Mouse (Mus musculus) monocyte, adult 5-6 weeks (primary cell): ENCODE results near the gene Abl2. TPM values are rescaled to one million over a fixed set of nuclear protein-coding genes. Genes with fewer than 3 reads are reported as not detected.
"Not testable (repeated sequence)": the region's sequence is repeated elsewhere in the genome, so short reads cannot be mapped to it uniquely, and the experiment has no call there.

Experiments
- ATAC-seq: fragments of 153-309, 156-312 bp; replicated peaks from 2 replicates; pipeline ENCODE4 v1.8.0; 2017; ENCODE audit warnings: mild to moderate bottlenecking; ENCODE audit not compliant: low TSS enrichment, insufficient number of reproducible peaks, severe bottlenecking, poor library complexity, low FRiP score
- total RNA-seq: library from RNA; stranded (forward); fragments of 200-1000, 200-491, 200-594 nt; gene quantifications from 3 replicates; pipeline ENCODE4 v1.2.3, GENCODE M21; 2017

Abl2 gene
- 17.1 to 22.4 TPM (median 18.6 TPM) in 3 replicates for total RNA-seq

DNA sequence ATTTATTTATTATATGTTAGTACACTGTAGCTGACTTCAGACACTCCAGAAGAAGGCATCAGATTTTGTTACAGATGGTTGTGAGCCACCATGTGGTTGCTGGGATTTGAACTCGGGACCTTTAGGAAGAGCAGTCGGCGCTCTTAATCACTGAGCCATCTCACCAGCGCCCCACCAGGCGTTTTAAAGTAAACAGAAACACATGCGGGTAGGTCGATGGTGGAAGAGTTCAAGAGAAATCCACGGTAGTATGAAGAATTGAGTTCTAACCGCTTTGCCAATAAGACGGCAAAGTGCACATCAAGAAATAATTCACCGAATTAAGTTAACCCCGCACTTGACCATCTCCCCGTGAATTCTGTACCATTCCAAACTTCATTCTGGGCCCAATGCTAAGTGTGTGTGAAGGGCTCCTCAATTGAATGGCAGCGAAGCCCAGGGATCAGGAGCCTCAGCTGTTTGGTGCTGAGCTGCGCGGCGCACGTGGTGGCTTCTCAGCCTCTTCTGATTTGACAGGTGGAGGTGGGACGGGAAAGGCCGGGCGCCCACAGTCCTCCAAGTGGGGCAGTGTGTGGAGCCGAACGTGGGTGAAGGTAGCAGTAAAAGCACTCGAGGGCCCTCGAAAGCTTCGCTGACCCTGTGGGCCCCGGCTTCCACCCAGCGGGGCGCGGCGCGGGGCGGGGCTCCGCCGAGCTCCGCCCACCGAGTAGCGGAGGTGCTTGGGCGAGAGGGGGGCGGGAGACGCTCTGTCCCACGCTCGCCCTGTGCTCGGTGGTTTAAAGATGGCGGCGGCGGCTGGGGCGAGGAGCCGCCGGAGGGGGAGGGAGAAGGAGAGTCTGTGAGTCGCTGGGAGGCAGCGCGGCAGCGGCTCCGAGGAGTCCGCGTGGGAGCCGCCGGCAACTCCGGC lies at the start of gene Abl2:
Abl2 (plus strand) TSS at position 763 of the 907 bp plus-strand sequence.
- ATAC-seq = peak; percentile 95

DNA sequence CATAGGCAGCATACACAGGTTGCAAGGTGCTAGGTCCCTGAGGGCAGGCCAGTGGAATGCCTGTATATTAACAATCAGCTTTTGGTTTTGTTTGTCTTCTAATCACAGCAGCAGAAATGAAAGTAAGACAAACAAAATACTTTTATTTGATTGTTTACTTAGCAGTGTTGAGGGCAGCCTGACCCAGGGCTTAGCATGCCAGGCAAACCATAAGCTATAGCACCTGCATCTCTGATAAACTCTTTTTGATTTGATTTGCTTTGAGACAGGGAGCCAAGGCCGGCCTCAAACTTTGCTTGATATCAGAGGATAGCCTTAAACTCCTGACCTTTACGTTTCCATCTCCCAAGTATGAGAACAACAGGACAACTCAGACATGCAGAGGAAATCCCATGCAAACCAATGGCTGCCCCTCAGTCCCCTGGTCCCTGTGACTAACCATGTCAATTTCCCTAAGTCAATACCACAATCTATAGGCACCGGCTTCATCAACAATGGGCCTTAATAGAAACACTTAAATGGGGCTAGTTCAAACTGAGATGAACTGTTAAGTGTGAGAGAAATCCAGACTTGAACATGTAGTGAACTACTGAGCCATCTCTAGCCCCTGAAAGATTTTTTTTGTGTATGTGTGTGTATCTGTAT lies 38.3 kb upstream of the Abl2 start:
- no peak for ATAC-seq

DNA sequence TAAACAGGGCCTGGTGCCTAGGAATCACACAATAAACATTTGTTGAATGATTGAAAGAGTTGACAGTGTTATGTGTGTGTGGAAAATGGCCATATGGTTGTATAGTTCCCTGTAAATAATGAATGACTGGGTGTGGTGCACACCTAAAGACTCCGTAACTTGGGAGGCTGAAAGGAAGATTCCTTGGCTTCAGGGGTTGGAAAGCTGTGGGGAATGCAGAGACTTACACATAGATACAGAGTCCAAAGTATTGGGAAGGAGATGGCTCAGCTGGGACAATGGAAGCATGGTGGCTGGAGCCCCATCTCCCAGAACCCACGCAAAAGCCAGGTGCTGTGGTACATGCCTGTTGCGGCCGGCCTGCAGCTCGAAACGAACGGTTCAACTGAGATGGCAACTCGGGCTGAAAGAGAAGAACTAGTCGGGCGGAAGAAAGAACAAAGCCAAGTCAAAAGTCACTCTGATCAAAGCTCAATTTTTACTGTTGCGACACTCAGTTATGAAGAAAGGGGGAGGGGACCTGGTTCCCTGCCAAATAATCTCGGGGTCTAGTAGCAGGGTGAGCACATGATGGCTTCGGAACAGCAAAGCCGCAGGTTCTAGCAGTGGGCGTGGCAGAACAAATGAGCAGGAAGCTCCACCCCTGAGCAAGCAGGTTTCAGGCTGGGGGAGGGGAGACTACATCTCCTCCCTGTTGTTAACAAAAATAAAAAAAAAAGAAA lies 36.6 kb upstream of the Abl2 start:
- no peak for ATAC-seq

DNA sequence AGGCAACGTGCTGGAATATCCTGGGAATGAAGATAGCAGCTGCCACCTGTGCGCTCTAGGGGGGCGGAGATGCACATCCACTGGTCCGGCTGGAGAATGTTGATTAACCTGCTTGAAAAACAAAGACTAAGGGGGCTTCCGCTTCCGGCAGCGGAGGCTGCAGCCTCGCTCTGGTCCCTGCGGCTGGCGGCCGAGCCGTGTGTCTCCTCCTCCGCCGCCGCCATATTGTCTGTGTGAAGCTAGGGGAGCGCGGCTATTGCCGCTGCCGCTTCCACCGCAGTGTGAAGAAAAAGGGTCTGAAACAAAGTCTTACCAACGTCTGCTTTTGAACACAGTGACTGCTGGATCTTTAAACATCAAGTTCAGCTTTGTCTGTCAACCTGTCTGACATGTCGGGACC lies 34.7 kb upstream of the Abl2 start, which contains the start of gene Gm10031:
Gm10031 (plus strand) TSS at position 171 of the 400 bp plus-strand sequence.
- peak; percentile 90 for ATAC-seq

DNA sequence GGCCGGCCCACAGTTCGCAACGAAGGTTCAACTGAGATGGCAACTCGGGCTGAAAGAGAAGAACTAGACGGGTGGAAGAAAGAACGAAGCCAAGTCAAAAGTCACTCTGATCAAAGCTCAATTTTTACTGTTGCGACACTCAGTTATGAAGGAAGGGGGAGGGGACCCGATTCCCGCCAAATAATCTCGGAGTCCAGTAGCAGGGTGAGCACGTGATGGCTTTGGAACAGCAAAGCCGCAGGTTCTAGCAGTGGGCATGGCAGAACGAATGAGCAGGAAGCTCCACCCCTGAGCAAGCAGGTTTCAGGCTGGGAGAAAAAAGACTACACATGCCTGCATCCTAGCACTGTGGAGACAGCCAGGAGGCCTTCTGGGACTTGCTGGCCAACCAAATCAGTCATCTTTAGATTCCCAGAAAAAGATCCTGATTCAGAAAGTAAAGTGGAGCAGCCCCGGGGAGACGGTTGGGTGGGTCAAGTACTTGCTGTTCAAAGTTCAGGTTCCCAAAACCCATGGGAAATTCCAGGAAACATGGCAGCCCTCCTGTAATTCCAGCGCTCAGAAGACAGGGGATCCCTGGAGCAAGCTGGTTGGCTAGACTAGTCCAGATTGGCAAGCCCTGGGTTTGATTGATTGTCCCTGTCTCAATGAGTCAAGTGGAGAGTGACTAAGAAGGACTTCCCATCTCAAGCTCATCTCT lies 26.0 kb upstream of the Abl2 start:
- ATAC-seq = not testable (repeated sequence)

DNA sequence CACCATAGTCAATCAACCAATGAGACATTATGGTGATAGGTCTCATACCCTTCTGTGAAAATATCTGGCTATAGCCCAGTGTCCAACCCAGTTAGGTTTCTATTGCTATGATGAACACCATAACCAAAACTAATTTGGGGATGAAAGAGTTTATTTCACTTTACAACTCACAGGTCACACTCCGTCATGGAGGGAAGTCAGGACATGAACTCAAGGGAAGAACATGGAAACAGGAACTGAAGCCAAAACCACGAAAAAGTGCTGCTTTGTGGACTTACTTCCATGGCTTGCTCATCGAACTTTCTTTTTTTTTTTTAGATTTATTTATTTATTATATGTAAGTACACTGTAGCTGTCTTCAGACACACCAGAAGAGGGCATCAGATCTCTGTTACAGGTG lies 25.1 kb upstream of the Abl2 start:
- no peak for ATAC-seq

DNA sequence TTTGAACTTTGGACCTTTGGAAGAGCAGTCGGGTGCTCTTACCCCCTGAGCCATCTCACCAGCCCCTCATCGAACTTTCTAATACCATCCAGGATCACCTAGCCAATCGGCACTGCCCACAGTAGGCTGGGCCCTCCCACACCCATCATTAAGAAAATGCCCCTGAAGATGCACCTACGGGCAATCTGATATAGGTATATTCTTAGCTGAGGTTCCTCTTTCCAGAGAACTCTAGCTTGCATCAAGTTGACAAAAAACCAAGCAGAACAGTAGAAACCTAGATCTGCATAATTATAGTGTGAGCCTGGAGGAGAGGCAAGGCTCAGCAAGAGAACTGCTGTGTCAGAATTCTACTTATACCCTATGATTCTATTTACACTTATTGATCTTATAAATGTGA lies 24.7 kb upstream of the Abl2 start:
- no peak for ATAC-seq

DNA sequence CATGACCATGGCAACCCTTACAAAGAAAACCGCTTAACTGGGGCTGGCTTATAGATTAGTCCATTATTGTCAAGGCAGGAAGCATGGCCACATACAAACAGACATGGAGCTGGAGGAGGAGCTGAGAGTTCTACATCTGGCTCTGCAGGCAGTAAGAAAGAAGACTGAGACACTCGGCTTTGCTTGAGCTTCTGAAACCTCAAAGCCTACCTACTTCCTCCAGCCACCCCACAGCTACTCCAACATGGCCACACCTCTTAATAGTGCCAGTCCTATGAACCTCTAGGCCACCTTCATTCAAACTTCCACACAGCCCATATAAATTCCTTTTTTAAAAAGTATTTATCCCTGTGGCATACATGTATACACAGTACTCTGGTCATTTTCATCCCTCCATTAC lies 21.6 kb upstream of the Abl2 start:
- no peak for ATAC-seq

DNA sequence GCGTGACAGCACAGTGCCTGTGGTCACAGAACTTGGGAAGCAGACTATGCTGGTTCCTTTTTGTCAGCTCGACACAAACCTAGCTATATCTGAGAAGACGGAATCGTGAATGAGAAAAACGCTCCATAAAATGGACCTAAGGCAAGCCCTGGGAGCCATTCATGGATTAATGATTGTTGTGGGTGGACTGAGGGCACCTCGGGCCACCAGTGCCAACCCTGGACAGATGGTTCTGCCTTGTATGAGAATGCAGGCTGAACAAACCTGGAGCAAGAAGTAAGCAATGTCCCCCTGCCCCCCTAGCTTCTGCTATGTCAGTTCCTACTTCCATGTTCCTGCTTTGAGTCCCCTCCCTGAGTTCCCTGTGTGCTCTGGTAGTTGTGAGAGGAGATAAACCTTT lies 20.9 kb upstream of the Abl2 start:
- no peak for ATAC-seq

DNA sequence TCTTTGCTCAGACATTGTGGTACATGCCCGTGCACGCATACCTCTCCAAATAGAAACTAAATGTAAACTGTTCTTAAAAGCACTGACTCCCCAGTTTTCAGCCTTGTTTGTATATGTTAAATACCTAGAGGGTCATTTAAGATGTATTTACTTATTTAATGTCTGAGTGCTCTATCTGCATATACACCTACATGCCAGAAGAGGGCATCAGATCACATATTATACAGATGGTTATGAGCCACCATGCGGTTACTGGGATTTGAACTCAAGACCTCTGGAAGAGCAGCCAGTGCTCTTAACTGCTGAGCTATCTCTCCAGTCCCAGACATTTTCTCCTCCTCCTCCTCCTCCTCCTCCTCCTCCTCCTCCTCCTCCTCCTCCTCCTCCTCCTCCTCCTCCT lies 20.2 kb upstream of the Abl2 start:
- ATAC-seq = no peak

DNA sequence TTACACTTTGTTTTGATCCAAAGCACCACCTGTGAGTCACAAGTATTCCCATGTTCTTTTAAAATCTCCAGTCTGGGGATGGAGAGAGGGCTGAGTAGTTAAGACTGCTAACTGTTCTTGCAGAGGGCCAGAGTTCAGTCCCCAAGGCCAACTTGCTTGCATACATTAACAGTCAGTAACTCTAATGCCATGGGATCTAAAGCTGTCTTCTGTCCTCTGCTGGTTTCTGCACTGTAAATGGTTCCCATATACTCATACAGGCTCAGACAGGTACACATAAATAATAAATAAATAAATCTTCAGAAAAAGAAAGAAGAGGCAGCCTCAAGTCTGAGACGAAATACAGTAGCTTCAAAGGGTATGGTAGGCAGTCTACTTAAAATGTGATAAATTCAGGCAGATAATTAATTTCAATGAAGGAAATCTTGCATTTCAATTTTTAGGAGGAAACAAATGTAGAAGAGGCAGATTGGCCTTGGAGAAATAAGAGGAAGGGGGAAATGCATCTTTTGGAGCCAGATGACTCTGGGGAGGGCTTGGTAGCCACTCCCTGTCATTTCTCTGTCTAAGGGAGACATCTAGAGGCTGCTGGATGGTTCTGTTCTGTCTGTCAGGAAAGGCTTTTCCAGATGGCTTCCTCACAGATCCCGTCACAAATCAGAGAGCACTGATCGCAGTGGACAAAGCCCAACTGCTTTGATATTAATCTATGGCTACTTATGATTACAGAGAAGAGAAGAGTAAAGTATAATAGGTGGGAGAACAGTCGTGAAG lies 18.6 kb upstream of the Abl2 start:
- no peak for ATAC-seq

DNA sequence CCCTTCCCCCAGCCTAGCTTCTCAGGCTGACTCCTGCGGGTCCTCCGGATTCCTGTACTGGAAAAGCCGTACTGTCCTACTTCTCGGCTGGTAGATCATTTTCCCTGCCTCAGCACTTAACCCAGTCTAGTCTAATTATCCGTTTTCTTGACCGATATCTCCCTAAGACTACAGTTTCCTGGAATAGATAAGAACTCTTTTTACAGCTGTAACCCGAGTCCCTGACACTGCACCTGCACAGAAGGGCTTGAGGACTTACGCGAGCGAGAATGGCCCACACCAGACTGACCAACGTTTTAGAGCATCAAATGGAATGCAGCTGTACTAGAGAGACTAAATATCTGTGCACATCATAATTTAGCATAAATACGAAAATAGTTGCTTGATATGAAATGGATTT lies 14.6 kb upstream of the Abl2 start:
- ATAC-seq = no peak

DNA sequence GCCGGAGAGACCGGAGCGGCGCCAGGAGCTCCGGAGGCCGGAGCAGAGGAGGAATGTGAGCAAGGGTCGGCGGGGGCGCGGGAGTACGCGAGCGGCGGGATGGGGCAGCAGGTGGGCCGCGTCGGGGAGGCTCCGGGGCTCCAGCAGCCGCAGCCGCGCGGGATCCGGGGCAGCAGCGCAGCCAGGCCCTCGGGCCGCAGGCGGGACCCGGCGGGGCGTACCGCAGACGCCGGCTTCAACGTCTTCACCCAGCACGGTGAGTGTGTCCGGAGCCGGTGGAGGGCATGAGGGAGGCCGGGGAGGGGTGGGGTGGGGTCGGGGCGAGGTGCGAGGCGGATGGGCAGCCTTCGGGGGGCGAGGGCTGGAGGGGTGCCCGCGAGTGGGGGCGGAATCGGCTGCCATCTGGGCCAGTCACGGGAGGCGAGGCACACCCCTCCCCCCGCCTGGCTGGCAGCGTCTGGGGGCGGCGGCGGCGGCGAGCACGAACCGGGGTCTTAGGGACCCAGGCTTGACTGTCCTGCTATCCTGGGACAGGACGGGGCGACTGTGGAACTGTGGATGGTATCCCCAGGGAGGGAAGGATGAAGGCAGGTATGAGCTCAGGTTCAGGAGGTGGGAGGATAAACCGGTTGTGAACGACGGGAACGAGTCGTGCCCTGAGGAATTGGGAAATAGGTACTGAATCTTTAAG lies 509 bp downstream of the Abl2 start:
- 0 out of 2 replicates have a peak, but pooled peaks have one; percentile 10 for ATAC-seq

DNA sequence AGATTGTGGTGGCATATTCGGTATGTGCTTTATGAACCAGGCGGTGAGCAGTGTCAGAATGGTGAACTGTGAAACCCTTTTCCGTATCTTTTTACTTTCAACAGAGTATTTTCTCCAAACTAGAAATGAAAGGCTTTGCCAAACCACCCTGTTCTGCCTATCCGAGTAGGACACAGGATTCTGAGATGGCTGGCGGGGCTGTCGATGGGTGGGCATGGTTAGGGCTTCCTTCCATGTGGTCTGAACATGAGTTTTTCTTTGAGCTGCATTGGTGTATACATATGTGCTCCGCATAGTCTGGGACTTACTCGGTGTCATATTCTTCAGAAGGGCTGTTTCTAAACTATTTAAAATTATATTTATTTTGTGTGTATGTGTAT lies 1.0 kb downstream of the Abl2 start:
- ATAC-seq = no peak

DNA sequence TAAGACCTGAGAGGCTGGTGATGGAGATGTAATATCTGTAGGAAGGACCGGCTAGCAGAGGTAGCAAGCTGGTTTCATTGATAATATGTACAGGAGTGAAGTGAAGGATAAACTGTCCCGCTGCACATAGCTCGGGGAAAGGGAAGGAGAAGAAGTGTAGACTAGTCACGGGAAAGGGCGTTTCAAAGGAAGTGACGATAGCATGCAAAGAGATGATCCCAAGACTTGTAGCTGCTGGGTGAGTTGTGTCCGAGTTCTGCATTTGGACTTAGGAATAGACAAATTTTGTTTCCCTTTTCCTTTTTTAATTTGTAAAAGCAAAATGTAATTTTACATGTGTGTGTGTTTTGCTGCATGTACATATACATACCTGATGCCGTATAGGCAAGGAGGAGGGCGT lies 1.9 kb downstream of the Abl2 start:
- ATAC-seq = no peak

DNA sequence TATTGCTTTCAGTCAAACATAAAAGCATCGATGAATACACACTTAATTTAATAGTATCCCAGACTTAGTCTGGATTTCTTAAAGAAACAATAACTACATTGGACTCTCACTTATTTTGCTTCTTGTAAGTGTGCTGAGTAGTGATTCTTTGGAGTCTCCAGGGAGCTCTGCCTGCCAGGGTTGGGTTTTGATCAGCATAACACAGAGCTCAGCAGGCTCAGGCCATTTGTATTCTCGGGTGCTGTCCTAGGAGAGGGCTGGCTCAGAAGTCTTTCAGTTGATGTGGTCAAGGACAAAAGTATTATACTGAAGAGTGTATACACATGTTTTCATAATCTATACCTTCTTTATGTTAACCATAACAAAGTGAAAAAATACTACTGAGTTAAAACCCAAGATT lies 6.7 kb downstream of the Abl2 start:
- no peak for ATAC-seq

DNA sequence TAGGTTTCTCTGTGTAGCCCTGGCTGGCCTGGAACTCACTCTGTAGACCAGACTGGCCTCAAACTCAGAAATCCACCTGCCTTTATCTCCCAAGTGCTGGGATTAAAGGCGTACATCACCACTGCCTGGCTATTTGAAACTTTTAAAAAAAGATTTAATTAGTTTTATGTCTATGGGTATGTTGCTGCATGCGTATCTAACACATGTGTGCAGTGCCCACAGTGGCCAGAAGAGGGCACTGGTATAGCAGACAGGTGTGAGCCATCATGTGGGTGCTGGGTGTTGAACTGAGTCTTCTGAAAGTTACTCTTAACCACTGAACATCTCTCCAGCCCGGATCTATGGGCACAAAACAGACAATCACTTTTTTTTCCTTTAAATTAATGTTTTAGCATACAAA lies 7.5 kb downstream of the Abl2 start:
- ATAC-seq = no peak

DNA sequence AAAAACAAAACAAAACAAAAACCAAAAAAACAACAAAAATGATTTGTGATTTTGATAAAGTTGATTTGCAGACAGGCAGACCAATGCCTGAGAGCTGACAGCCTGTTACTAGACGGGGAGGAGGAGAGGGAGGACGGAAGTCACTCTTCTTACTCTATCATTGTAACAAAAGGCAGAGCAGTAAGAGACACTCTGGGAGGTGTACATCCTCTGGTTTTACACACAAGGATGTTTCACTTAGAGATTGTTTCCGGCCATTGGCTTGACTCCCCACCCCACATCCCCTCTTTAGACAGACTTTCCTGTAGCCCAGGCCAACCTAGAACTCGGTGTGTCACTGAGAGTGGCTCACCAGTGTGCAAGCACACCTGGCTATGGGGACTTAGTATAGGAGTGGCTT lies 11.0 kb downstream of the Abl2 start:
- no peak for ATAC-seq
